ENCODE assay signal across 27 mouse cellular contexts in the genomic region with DNA sequence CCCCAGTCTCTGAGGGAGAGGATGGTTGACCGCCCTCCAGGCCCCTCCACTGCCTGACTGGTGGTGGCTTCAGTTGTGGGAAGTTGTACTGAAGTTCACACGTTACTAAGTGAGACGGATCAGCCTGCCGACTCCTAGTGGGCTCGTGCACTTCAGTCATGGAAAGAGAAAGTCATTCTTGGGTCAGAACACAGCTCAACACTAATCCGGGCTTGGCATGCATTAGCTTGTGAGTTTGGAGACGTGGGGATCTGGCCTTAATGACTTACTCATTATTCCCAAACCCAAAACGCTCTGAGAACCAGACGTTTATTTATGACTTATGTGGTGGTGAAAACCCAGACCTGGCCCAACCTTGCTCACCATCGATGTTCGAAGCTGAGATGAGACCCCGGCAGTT.
DNase-seq lines count a peak whose midpoint lies in the region; ATAC-seq and TF ChIP-seq lines count a peak whose summit lies in the region.
"Had no signal": no experiment of that assay in that cellular context is flagged by ENCODE, and none has a peak within 500 bp of the region (broad histone marks: within the 10 kb centered on the region; RNA-seq: fewer than 3 reads in every experiment).

No protein-coding gene starts in this region.

- no peaks in the 10 kb centered on the region for H3K27me3 ChIP-seq in limb, embryonic 14.5 days (ENCODE audit: control insufficient read depth, insufficient read depth, low read length)
- no peaks in the 10 kb centered on the region for H3K27me3 ChIP-seq in limb, embryonic 10.5 days (ENCODE audit: low read depth, poor library complexity, severe bottlenecking)
- H3K27me3 ChIP-seq in Patski: peaks cover 17% of the 10 kb centered on the region
- H3K27me3 ChIP-seq: CH12.LX; forebrain, embryonic 12.5 days had no signal

- no peak for TF ChIP-seq POLR2A in limb, embryonic 14.5 days (IDR thresholded peaks at IDR 0.05; ENCODE audit: borderline replicate concordance, extremely low read depth, insufficient read depth, insufficient read length)

- H3K4me3 ChIP-seq in limb, embryonic 14.5 days (replicated peaks; ENCODE audit: low read length): no peak overlapping the region
- no peak overlapping the region for H3K4me3 ChIP-seq in limb, embryonic 10.5 days
- H3K4me3 ChIP-seq: embryonic facial prominence, embryonic 13.5 days; embryonic facial prominence, embryonic 15.5 days; erythroblast, embryonic 14.5 days; forebrain, embryonic 10.5 days; forebrain, embryonic 12.5 days had no signal

- no peaks in the 10 kb centered on the region for H3K36me3 ChIP-seq in limb, embryonic 14.5 days (ENCODE audit: control insufficient read depth, insufficient read depth, low read length)
- no peaks in the 10 kb centered on the region for H3K36me3 ChIP-seq in limb, embryonic 10.5 days
- H3K36me3 ChIP-seq: embryonic facial prominence, embryonic 13.5 days; embryonic facial prominence, embryonic 15.5 days; forebrain, embryonic 10.5 days; forebrain, embryonic 12.5 days; G1E had no signal

- 0 out of 2 replicates have a peak, but pooled peaks cover 3% of the 10 kb centered on the region for H3K4me1 ChIP-seq in limb, embryonic 14.5 days (ENCODE audit: control insufficient read depth, insufficient read depth, low read length)
- 0 out of 2 replicates have a peak, but pooled peaks cover 4% of the 10 kb centered on the region for H3K4me1 ChIP-seq in limb, embryonic 10.5 days
- H3K4me1 ChIP-seq: embryonic facial prominence, embryonic 13.5 days; embryonic facial prominence, embryonic 15.5 days had no signal

- H3K9me3 ChIP-seq in limb, embryonic 14.5 days (ENCODE audit: control insufficient read depth, low read length): no peaks in the 10 kb centered on the region
- no peaks in the 10 kb centered on the region for H3K9me3 ChIP-seq in limb, embryonic 10.5 days (replicated peaks)
- H3K9me3 ChIP-seq: embryonic facial prominence, embryonic 15.5 days; forebrain, embryonic 12.5 days; G1E had no signal

- intact Hi-C loops in gastrocnemius, postnatal 36 days (cut with DNase I): loop anchor here (5.0 kb wide), 1 partner anchor 800 kb away; no protein-coding TSS in a partner anchor

- H3K9ac ChIP-seq in limb, embryonic 14.5 days (ENCODE audit: low read depth, low read length, severe bottlenecking): no peak overlapping the region
- H3K9ac ChIP-seq: embryonic facial prominence, embryonic 13.5 days; embryonic facial prominence, embryonic 15.5 days; forebrain, embryonic 12.5 days had no signal

- 49% methylated on average over 12 of the region's 12 CpGs for WGBS in limb, embryonic 14.5 days
- WGBS in limb, embryonic 10.5 days: 75% methylated on average over 12 of the region's 12 CpGs

- POLR2A ChIA-PET in Patski (lab: Charles Lee): no interaction called here

- in situ Hi-C loops in Patski (cut with MboI; ENCODE audit: low pct_unique_long_range_greater_than_20kb): loop anchor here (5.0 to 10.0 kb wide), 3 partner anchors 598 to 978 kb away; no protein-coding TSS in a partner anchor

- TF ChIP-seq CTCF in Patski (IDR thresholded peaks at IDR 0.05): no peak

- H3K4me2 ChIP-seq in limb, embryonic 14.5 days (replicated peaks; ENCODE audit: low read depth, low read length, severe bottlenecking): no peak overlapping the region
- H3K4me2 ChIP-seq: embryonic facial prominence, embryonic 13.5 days; embryonic facial prominence, embryonic 15.5 days; forebrain, embryonic 12.5 days had no signal

- DNase-seq in heart, adult 11 months: peak; percentile 76
- no peak for DNase-seq in heart, adult 18-20 months
- DNase-seq in limb, embryonic 14.5 days (ENCODE audit: low spot score): peak; percentile 52
- DNase-seq in limb, embryonic 10.5 days (ENCODE audit: low spot score): no peak
- DNase-seq in Patski (ENCODE audit: low read depth, low spot score): peak; percentile 78
- no peak for DNase-seq in gastrocnemius, postnatal 36 days
- DNase-seq: adrenal gland, adult 2 months; adrenal gland, postnatal 10 days; adrenal gland, postnatal 25 days; B cell, adult 2 months; cerebellum, adult 11 months; cerebellum, adult 18-20 months; cerebellum, adult 8-10 months; cerebellum, adult 9-11 months; cerebellum, postnatal 14 days; cerebellum, postnatal 36 days; embryo, embryonic 11 days had no signal

- no peak overlapping the region for H3K27ac ChIP-seq in limb, embryonic 14.5 days (replicated peaks; ENCODE audit: low read depth, low read length)
- no peak overlapping the region for H3K27ac ChIP-seq in limb, embryonic 10.5 days
- H3K27ac ChIP-seq: embryonic facial prominence, embryonic 13.5 days; embryonic facial prominence, embryonic 15.5 days; forebrain, embryonic 10.5 days; forebrain, embryonic 12.5 days had no signal

- no peak for ATAC-seq in limb, embryonic 14.5 days (ENCODE audit: low FRiP score, low read depth)
- ATAC-seq in Patski: peak; percentile 29
- ATAC-seq: CD4-positive, CD25-positive, alpha-beta regulatory T cell, adult 4 months; forebrain, embryonic 14.5 days; forebrain, embryonic 16.5 days had no signal

- CTCF ChIA-PET in Patski (lab: Charles Lee): interaction anchor here (1.0 to 2.2 kb wide), 6 partner anchors 13 to 771 kb away, joined by 3 to 7 read pairs (median 4); no protein-coding TSS in a partner anchor

Comparison
In these comparisons a context has a peak if more than half of its experiments do, and no peak if none do; other contexts are left out.
1. DNase-seq: peak in heart, adult 11 months (single experiment), limb, embryonic 14.5 days (single experiment) and Patski (single experiment); none in heart, adult 18-20 months (0 of 2), limb, embryonic 10.5 days (single experiment) and gastrocnemius, postnatal 36 days (0 of 2).